Mouse (Mus musculus): ENCODE data around the gene Yjefn3. TPM values are rescaled to one million over a fixed set of nuclear protein-coding genes. Genes with fewer than 3 reads are reported as not detected.

Yjefn3 gene
- polyA plus RNA-seq, 1 experiment from 2014 or later, result 10.1 TPM

DNA sequence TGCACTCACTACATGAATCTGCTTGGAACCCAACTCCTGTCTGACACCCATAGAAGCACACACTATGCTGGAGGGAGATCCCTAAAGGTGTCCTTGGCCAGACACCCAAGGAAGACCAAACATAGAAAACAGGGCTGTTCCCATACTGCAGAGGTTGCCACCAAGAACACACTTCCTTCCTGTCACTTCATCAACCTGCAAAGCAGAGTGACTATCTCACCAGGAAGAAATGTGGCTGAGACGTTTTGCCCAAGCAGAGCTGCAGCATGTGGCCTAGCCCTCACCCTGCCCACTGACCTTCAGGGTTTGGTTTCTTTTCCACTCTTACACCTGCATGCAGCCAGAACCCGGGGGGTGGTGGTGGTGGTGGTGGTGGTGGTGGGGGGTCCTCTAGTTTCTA, 31.3 kb upstream of the Yjefn3 start:
- 54% methylated on average over 2 of the region's 2 CpGs for WGBS
- H3K27ac ChIP-seq, result no peak overlapping the region
- peaks cover 45% of the 10 kb centered on the region for H3K4me1 ChIP-seq (replicated peaks)
- H3K4me2 ChIP-seq, result no peak overlapping the region
- no peaks in the 10 kb centered on the region for H3K9me3 ChIP-seq (replicated peaks)
- no peaks in the 10 kb centered on the region for H3K27me3 ChIP-seq
- no peak overlapping the region for H3K9ac ChIP-seq
- no peak for ATAC-seq (replicated peaks; ENCODE audit: insufficient number of reproducible peaks, insufficient read depth, low FRiP score, low read depth)
- H3K36me3 ChIP-seq, result peaks cover 5% of the 10 kb centered on the region; the same call in 1 of the 2 replicates
- no peak overlapping the region for H3K4me3 ChIP-seq

DNA sequence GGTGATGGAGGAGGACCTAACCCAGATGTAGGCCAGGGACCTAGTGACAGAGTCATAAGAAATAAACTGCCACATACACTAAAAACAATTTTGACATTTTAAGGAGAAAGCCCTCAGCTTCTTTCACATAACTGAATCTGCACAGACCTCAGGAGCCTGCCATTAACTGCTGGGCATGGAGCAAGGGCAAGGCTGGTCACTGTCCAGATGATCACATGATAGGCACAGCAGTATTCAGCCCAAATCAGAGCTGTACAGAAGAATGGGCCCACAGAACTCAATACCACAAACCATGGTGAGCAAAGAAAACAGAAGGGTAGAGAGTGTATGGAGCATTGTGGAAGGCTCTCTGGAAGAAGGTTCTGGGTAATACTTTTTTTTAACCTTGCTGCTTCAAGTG, 24.4 kb upstream of the Yjefn3 start:
- ATAC-seq (replicated peaks; ENCODE audit: insufficient number of reproducible peaks, insufficient read depth, low FRiP score, low read depth), result no peak
- H3K36me3 ChIP-seq, result peaks cover 3% of the 10 kb centered on the region; the same call in 1 of the 2 replicates
- H3K27me3 ChIP-seq, result no peaks in the 10 kb centered on the region
- no peak overlapping the region for H3K4me2 ChIP-seq
- H3K9ac ChIP-seq, result no peak overlapping the region
- no peak overlapping the region for H3K4me3 ChIP-seq
- no peaks in the 10 kb centered on the region for H3K9me3 ChIP-seq (replicated peaks)
- H3K4me1 ChIP-seq (replicated peaks), result peaks cover 11% of the 10 kb centered on the region
- H3K27ac ChIP-seq, result no peak overlapping the region

DNA sequence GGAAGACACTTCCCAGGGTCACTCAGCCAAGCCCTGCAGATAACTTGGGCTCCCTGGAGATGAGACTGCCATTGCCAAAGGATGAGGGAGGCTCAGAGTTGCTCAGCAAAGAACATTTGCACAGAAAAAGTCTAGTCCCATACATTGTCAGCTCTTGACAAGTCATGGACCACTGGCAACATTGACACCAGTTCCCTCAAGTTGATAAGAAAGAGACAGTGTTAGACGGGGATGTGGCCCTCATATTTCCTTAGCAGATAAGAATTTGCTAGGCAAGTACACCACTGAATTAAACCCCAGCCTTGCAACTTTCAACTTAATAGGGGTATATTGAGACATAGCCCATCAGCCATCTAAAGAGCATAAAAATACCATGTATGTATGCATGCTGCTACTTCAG, 21.5 kb upstream of the Yjefn3 start:
- Histone ChIP-seq H3K4me3 (no peak overlapping the region), H3K36me3 (peaks cover 3% of the 10 kb centered on the region; the same call in 1 of the 2 replicates), H3K9ac (no peak overlapping the region), H3K27me3 (no peaks in the 10 kb centered on the region), H3K27ac (no peak overlapping the region), H3K4me2 (no peak overlapping the region), H3K4me1 (replicated peaks) (peaks cover 35% of the 10 kb centered on the region), H3K9me3 (replicated peaks) (no peaks in the 10 kb centered on the region)
- 13% methylated on average over 1 of the region's 1 CpGs for WGBS
- ATAC-seq (replicated peaks; ENCODE audit: insufficient number of reproducible peaks, insufficient read depth, low FRiP score, low read depth), result no peak

DNA sequence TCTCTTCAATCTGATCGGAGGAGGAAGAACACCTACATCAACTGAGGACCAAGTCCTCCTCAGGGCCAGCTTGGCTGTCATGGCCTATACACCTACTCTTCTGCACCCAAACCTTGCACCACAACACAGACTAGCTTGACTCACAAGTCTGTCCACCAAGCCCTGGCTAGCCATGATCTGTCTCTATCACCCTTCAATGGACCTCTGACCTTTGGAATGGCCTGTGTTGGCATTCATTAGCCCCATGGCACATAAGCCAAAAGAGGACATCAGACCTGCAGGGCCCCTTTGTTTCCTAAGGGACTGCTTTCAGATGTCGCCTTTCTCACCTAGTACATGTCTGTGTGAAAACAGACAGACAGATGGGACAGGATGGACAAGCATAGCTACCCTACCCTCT, 18.6 kb upstream of the Yjefn3 start:
- Histone ChIP-seq H3K4me3 (no peak overlapping the region), H3K4me1 (replicated peaks) (peaks cover 39% of the 10 kb centered on the region), H3K27ac (peak overlapping the region; percentile 55; the same call in 1 of the 2 replicates), H3K27me3 (no peaks in the 10 kb centered on the region), H3K36me3 (peaks cover 15% of the 10 kb centered on the region), H3K9ac (no peak overlapping the region), H3K9me3 (replicated peaks) (no peaks in the 10 kb centered on the region), H3K4me2 (no peak overlapping the region)
- ATAC-seq (replicated peaks; ENCODE audit: insufficient number of reproducible peaks, insufficient read depth, low FRiP score, low read depth), result no peak
- WGBS, result 85% methylated on average over 2 of the region's 2 CpGs

DNA sequence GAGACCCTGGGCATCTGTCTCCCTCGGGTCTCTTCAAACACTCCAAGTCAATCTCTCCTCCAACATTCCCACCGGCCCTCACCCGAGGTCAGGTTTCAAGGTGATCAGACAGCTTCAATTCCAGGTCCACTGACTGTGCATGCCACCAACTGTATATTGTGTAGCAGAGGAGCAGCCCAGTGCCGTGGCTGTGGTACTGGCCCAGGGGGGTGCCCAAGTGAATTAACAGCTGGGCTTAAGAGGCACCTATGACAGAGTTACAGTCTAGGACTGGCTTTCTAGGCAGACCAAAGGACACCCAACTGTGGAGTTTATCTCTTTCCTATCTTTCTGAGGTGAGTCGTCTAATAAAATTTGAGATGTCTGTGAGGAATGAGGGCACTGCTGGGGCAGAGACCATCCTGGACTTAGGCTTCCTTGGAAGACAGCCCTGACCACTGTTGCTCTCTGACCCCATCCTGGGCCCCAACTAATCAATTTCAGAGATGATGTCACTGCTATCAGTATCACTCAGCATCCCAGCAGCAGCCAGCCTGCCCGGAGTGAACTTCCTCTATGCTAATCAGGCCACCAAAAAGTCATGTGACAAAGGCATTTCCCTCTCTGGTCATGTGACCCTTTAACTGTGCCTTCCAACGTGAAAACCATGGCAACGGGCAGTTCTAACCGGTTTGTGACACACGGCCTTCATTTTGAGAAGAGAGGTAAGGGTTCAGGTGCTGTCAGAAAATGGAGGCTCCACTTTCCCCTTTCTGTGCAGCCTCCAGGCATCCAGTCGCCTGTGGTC, 17.6 kb upstream of the Yjefn3 start:
- ATAC-seq (replicated peaks; ENCODE audit: insufficient number of reproducible peaks, insufficient read depth, low FRiP score, low read depth), result peak; percentile 15
- Histone ChIP-seq H3K9ac (no peak overlapping the region), H3K9me3 (replicated peaks) (no peaks in the 10 kb centered on the region), H3K4me2 (no peak overlapping the region; the same call in 1 of the 2 replicates), H3K4me1 (replicated peaks) (peaks cover 48% of the 10 kb centered on the region), H3K4me3 (no peak overlapping the region), H3K36me3 (peaks cover 16% of the 10 kb centered on the region), H3K27me3 (no peaks in the 10 kb centered on the region), H3K27ac (peak overlapping the region; percentile 55)
- 33% methylated on average over 11 of the region's 11 CpGs for WGBS

DNA sequence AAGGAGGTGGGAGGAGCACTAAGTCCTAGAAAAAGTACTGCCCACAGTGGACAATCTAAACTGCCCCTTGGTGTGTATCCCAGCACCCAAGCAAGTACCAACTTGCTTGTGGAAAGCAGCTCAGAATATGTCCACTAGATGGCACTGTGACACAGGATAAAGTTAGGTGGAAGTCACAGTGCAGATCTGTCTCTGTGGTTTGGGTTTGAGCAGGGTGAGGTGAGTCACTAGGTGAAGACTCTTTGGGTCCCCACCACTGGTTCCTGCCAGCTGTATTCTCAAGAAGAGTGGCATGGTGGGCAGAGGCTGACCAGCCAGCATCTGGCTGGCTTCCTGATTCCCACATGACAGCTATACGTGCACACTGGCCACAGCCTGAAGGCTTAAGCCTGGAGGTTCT, 16.5 kb upstream of the Yjefn3 start:
- ATAC-seq (replicated peaks; ENCODE audit: insufficient number of reproducible peaks, insufficient read depth, low FRiP score, low read depth), result peak; percentile 23; the same call in 1 of the 2 replicates
- peaks cover 24% of the 10 kb centered on the region for H3K36me3 ChIP-seq
- H3K27me3 ChIP-seq, result no peaks in the 10 kb centered on the region
- H3K9ac ChIP-seq, result no peak overlapping the region
- no peak overlapping the region for H3K4me3 ChIP-seq
- no peak overlapping the region for H3K4me2 ChIP-seq
- H3K4me1 ChIP-seq (replicated peaks), result peaks cover 57% of the 10 kb centered on the region
- H3K27ac ChIP-seq, result peak overlapping the region; percentile 14; the same call in 1 of the 2 replicates
- 62% methylated on average over 1 of the region's 1 CpGs for WGBS
- no peaks in the 10 kb centered on the region for H3K9me3 ChIP-seq (replicated peaks)

DNA sequence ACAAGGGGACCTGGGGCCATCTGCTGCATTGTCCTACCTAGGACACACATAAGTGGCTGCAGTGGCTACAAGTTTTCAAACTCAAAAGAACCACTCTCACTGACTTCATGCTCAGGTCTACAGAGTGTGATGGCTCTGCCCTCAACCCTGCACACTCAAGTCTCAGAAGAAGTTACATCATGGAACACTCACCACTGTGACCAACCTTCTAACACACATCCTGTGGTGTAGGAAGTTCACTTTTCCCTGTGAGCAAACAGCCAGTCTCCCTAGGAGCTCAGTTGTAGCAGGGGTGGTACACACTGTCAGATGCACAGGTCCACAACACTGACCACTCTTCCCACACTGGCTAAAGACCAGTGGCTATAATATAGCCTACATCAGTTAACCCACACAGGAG, 16.0 kb upstream of the Yjefn3 start:
- Histone ChIP-seq H3K27me3 (no peaks in the 10 kb centered on the region), H3K4me2 (no peak overlapping the region), H3K9ac (no peak overlapping the region), H3K9me3 (replicated peaks) (no peaks in the 10 kb centered on the region), H3K4me1 (replicated peaks) (peaks cover 52% of the 10 kb centered on the region), H3K27ac (no peak overlapping the region), H3K36me3 (peaks cover 29% of the 10 kb centered on the region), H3K4me3 (no peak overlapping the region)
- no peak for ATAC-seq (replicated peaks; ENCODE audit: insufficient number of reproducible peaks, insufficient read depth, low FRiP score, low read depth)

DNA sequence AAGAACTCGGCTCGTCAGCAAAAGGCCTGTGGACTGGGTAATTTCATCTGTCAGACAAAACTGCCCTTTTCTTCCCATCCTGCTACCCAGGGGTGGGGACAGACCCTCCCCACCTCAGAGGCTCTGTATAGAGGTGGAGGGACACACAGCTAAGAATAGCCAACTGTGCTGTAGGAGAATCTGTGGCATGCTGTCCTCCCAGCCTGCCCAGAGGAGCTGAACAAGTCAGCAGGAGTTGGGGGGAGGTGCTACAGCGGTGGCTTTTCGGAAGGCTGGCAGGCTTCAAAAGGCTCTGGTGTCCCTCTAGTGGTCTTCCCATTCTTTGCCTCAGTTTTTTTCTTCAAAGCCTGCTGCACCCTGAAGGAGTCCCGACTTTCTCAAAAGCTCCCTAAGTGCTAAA, 13.2 kb upstream of the Yjefn3 start:
- no peaks in the 10 kb centered on the region for H3K9me3 ChIP-seq (replicated peaks)
- H3K9ac ChIP-seq, result no peak overlapping the region
- peak overlapping the region; percentile 30; the same call in 1 of the 2 replicates for H3K4me2 ChIP-seq
- no peak overlapping the region for H3K4me3 ChIP-seq
- WGBS, result 22% methylated on average over 5 of the region's 5 CpGs
- H3K27me3 ChIP-seq, result no peaks in the 10 kb centered on the region
- peaks cover 38% of the 10 kb centered on the region for H3K4me1 ChIP-seq (replicated peaks)
- H3K36me3 ChIP-seq, result peaks cover 56% of the 10 kb centered on the region
- peak; percentile 82 for ATAC-seq (replicated peaks; ENCODE audit: insufficient number of reproducible peaks, insufficient read depth, low FRiP score, low read depth)
- peak overlapping the region; percentile 91 for H3K27ac ChIP-seq

DNA sequence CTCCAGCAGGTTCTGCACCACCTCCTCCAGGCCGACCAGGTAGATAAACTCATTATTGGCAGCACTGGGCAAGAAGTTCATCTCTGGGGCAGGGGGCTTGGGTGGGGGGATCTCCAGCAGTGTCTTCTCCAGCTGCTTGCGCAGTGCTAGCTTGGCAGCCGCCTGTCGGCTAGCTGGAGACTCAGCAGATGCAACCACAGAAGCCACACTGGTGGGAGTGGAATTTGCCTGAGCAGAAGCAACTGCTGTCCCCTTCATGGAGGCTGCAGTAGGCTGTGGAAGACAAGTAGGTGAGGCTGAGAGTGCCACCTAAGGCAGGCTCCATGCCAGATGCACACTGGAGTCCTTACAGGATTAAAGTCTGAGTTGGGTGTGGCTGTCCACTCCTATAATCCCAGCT, 12.0 kb upstream of the Yjefn3 start:
- no peak overlapping the region for H3K4me2 ChIP-seq
- 70% methylated on average over 4 of the region's 4 CpGs for WGBS
- no peaks in the 10 kb centered on the region for H3K27me3 ChIP-seq
- peaks cover 25% of the 10 kb centered on the region for H3K4me1 ChIP-seq (replicated peaks)
- H3K9ac ChIP-seq, result no peak overlapping the region
- peak overlapping the region; percentile 91 for H3K27ac ChIP-seq
- peaks cover 68% of the 10 kb centered on the region for H3K36me3 ChIP-seq
- H3K4me3 ChIP-seq, result no peak overlapping the region
- ATAC-seq (replicated peaks; ENCODE audit: insufficient number of reproducible peaks, insufficient read depth, low FRiP score, low read depth), result no peak
- no peaks in the 10 kb centered on the region for H3K9me3 ChIP-seq (replicated peaks)

DNA sequence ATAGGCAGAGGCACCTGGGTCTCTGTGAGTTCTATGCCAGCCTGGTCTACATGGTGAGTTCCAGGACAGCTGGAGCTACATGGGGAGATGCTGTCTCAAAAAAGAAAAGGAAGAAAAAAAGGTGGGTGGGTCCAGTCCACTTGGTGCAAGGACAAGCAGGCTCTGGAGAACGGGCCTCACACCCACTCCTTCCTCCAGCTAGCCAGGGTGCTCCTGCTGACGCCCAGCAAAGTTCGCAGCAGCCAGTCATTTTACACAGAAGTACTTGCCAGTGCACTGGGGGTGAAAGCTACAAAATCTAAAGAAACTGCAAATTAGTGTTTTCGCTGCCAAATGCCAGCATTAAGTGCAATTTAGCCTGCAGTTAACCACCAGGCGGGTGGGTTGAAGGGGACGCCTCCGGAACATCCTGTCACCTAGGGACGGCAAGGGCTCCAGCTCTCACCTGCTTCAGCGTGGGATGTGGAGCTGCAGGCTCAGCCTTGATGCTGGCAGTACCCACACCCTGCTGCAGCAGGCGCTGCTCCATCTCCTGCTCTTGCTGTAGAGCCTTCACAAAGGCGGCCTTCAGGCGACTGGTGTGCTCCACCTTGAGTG, 10.1 kb upstream of the Yjefn3 start:
- no peaks in the 10 kb centered on the region for H3K27me3 ChIP-seq
- H3K4me3 ChIP-seq, result no peak overlapping the region
- no peak overlapping the region for H3K4me2 ChIP-seq
- H3K4me1 ChIP-seq (replicated peaks), result peaks cover 22% of the 10 kb centered on the region
- 90% methylated on average over 12 of the region's 12 CpGs for WGBS
- no peaks in the 10 kb centered on the region for H3K9me3 ChIP-seq (replicated peaks)
- H3K27ac ChIP-seq, result no peak overlapping the region
- no peak for ATAC-seq (replicated peaks; ENCODE audit: insufficient number of reproducible peaks, insufficient read depth, low FRiP score, low read depth)
- peaks cover 83% of the 10 kb centered on the region for H3K36me3 ChIP-seq
- no peak overlapping the region for H3K9ac ChIP-seq

DNA sequence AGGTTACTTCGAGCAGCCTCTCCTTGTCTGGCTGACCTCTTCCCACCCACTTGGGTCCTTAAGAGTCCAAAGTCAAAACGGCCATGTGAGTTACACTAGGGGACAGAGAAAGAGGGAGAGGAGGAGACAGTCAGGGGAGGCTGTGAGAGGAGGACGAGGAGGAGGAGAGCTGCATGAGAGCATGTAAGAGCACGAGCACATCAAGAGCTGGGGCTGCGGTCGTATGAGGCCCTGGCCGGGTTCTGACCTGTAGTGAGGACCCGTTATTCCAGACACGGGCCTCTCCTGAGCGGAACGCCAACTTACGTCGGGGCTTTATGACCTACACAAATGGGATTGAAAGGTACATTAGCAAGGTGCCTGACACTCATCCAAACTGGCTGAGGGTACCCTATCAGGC, 9.4 kb upstream of the Yjefn3 start:
- peaks cover 79% of the 10 kb centered on the region for H3K36me3 ChIP-seq
- H3K4me1 ChIP-seq (replicated peaks), result peaks cover 22% of the 10 kb centered on the region
- H3K9ac ChIP-seq, result no peak overlapping the region
- H3K27ac ChIP-seq, result no peak overlapping the region
- no peak for ATAC-seq (replicated peaks; ENCODE audit: insufficient number of reproducible peaks, insufficient read depth, low FRiP score, low read depth)
- 92% methylated on average over 13 of the region's 13 CpGs for WGBS
- H3K4me2 ChIP-seq, result no peak overlapping the region
- no peak overlapping the region for H3K4me3 ChIP-seq
- no peaks in the 10 kb centered on the region for H3K9me3 ChIP-seq (replicated peaks)
- no peaks in the 10 kb centered on the region for H3K27me3 ChIP-seq

DNA sequence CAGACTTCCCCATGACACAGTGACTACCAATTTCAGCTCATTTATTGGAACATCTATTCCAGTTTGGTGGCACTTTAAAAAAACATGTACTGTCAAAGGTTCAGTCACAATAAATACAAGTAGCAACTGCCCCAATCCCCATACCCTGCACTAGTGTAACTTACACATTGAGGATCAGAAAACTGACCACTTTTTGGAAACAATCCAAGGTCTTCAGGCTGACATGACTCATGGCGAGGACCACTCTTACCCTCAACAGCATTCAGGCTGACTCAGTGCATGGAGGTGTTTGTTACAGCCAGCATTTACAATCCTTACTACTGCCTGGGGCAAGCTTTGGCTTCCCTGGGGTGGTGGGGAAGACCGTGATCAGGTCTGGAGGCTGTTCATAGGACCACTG, 4.6 kb upstream of the Yjefn3 start:
- no peaks in the 10 kb centered on the region for H3K9me3 ChIP-seq (replicated peaks)
- WGBS, result 72% methylated on average over 2 of the region's 2 CpGs
- H3K4me3 ChIP-seq, result no peak overlapping the region
- H3K4me1 ChIP-seq (replicated peaks), result peaks cover 26% of the 10 kb centered on the region
- H3K36me3 ChIP-seq, result peaks cover 44% of the 10 kb centered on the region
- H3K9ac ChIP-seq, result no peak overlapping the region
- no peak overlapping the region for H3K4me2 ChIP-seq
- no peak overlapping the region for H3K27ac ChIP-seq
- H3K27me3 ChIP-seq, result no peaks in the 10 kb centered on the region
- ATAC-seq (replicated peaks; ENCODE audit: insufficient number of reproducible peaks, insufficient read depth, low FRiP score, low read depth), result no peak

All from heart, embryonic 15.5 days (tissue).